Mouse (Mus musculus) CH12.LX (cell line): ENCODE measurements around the gene Cdc20b. TPM values are rescaled to one million over a fixed set of nuclear protein-coding genes. Genes with fewer than 3 reads are reported as not detected.

Experiments
- DNase-seq: peaks from one replicate; pipeline ENCODE4 v3.0.0-alpha.2; 2013; ENCODE audit errors: extremely low read depth
- H3K27ac ChIP-seq: 2 replicates; pipeline ENCODE4 v1.5.1; 2012; ENCODE audit warnings: low read depth, mild to moderate bottlenecking, control low read depth, moderate library complexity; ENCODE audit not compliant: insufficient read depth
- H3K27me3 ChIP-seq: replicated peaks from 2 replicates; pipeline ENCODE3; 2012; ENCODE audit warnings: inconsistent platforms
- H3K36me3 ChIP-seq, 2 experiments: replicated peaks in 1 of 2; 2 replicates each; pipeline versions ENCODE3 to v1.6.1; 2012; ENCODE audit warnings: inconsistent platforms in 1 of 2, low read length in 1 of 2, mild to moderate bottlenecking in 1 of 2, mixed read lengths in 1 of 2, moderate library complexity in 1 of 2; ENCODE audit not compliant: control insufficient read depth in 1 of 2, insufficient read depth in 1 of 2
- H3K4me1 ChIP-seq, 2 experiments: 2 replicates each; pipeline ENCODE4 v1.6.1; 2012; ENCODE audit warnings: inconsistent platforms in 1 of 2, moderate library complexity in 1 of 2; ENCODE audit not compliant: insufficient read depth in 2 of 2, control insufficient read depth in 1 of 2
- H3K4me2 ChIP-seq: 2 replicates; pipeline ENCODE4 v1.6.1; 2012; ENCODE audit warnings: low read depth, mild to moderate bottlenecking, control low read depth; ENCODE audit not compliant: poor library complexity, insufficient read depth, severe bottlenecking
- H3K4me3 ChIP-seq, 3 experiments: fragments of 150-350 bp in 1 of 3; sonication (generic) in 1 of 3; replicated peaks in 1 of 3; 2 replicates each; pipeline versions ENCODE3 to v1.5.1; 2011 to 2012; ENCODE audit warnings: low read depth in 2 of 3, low read length in 2 of 3, mild to moderate bottlenecking in 2 of 3, moderate library complexity in 2 of 3, control low read depth in 1 of 3, improper control_type of control experiment in 1 of 3, inconsistent platforms in 1 of 3, mixed read lengths in 1 of 3; ENCODE audit not compliant: poor library complexity in 1 of 3
- H3K79me2 ChIP-seq: replicated peaks from 2 replicates; pipeline ENCODE4 v1.6.1; 2012; ENCODE audit warnings: mild to moderate bottlenecking, moderate library complexity; ENCODE audit not compliant: control insufficient read depth, poor library complexity, insufficient read depth, severe bottlenecking; ENCODE audit errors: extremely low read depth
- H3K9ac ChIP-seq: 2 replicates; pipeline ENCODE4 v1.6.1; 2012; ENCODE audit warnings: low read depth, mild to moderate bottlenecking, control low read depth, moderate library complexity; ENCODE audit not compliant: insufficient read depth
- H3K9me3 ChIP-seq: replicated peaks from 2 replicates; pipeline ENCODE3; 2012; ENCODE audit warnings: low read length, inconsistent platforms, mixed read lengths
- BHLHE40 ChIP-seq: IDR thresholded peaks from 2 replicates; pipeline ENCODE4 v1.6.1; 2011; ENCODE audit warnings: mild to moderate bottlenecking, low read depth, low read length, improper control_type of control experiment
- CHD2 ChIP-seq: IDR thresholded peaks from 2 replicates; pipeline ENCODE4 v1.6.1; 2011; ENCODE audit warnings: low read length, improper control_type of control experiment
- CTCF ChIP-seq, 2 experiments: IDR thresholded peaks in 1 of 2; conservative IDR thresholded peaks in 1 of 2; 2 replicates each; pipeline ENCODE4 v1.5.1; 2011 to 2012; ENCODE audit warnings: low read depth in 2 of 2, low read length in 2 of 2, improper control_type of control experiment in 1 of 2, inconsistent platforms in 1 of 2, mild to moderate bottlenecking in 1 of 2, moderate library complexity in 1 of 2
- E2F4 ChIP-seq: IDR thresholded peaks from 2 replicates; pipeline ENCODE4 v1.6.1; 2011; ENCODE audit warnings: low read depth, low read length, improper control_type of control experiment; ENCODE audit not compliant: insufficient replicate concordance
- ELF1 ChIP-seq: IDR thresholded peaks from 2 replicates; pipeline ENCODE4 v1.6.1; 2014; ENCODE audit warnings: low read depth, mild to moderate bottlenecking, inconsistent platforms, low read length, improper control_type of control experiment
- GABPA ChIP-seq: IDR thresholded peaks from 2 replicates; pipeline ENCODE4 v1.6.1; 2012; ENCODE audit warnings: low read depth, low read length, improper control_type of control experiment, inconsistent platforms; ENCODE audit not compliant: insufficient replicate concordance
- JUN ChIP-seq: IDR thresholded peaks from 2 replicates; pipeline ENCODE4 v1.6.1; 2011; ENCODE audit warnings: low read depth, mild to moderate bottlenecking, low read length, improper control_type of control experiment, moderate library complexity; ENCODE audit not compliant: insufficient read depth
- JUND ChIP-seq: conservative IDR thresholded peaks from 2 replicates; pipeline ENCODE4 v1.6.1; 2011; ENCODE audit warnings: low read depth, low read length, improper control_type of control experiment
- KAT2A ChIP-seq: IDR thresholded peaks from 2 replicates; pipeline ENCODE4 v1.6.1; 2012; ENCODE audit warnings: low read length, improper control_type of control experiment, inconsistent platforms; ENCODE audit not compliant: insufficient replicate concordance
- MAFK ChIP-seq: IDR thresholded peaks from 2 replicates; pipeline ENCODE4 v1.6.1; 2011; ENCODE audit warnings: low read length, improper control_type of control experiment; ENCODE audit not compliant: insufficient replicate concordance
- MAZ ChIP-seq: IDR thresholded peaks from 2 replicates; pipeline ENCODE4 v1.6.1; 2012; ENCODE audit warnings: low read depth, mild to moderate bottlenecking, inconsistent platforms, low read length, improper control_type of control experiment, moderate library complexity
- MEF2A ChIP-seq: IDR thresholded peaks from 2 replicates; pipeline ENCODE4 v1.6.1; 2014; ENCODE audit warnings: low read depth, mild to moderate bottlenecking, inconsistent platforms, low read length, improper control_type of control experiment, borderline replicate concordance
- MXI1 ChIP-seq: IDR thresholded peaks from 2 replicates; pipeline ENCODE4 v1.6.1; 2011; ENCODE audit warnings: mild to moderate bottlenecking, low read depth, low read length, improper control_type of control experiment
- MYC ChIP-seq: IDR thresholded peaks from 2 replicates; pipeline ENCODE4 v1.6.1; 2011; ENCODE audit warnings: low read depth, mild to moderate bottlenecking, improper control_type of control experiment, low read length
- NELFE ChIP-seq: IDR thresholded peaks from 2 replicates; pipeline ENCODE4 v1.6.1; 2011; ENCODE audit warnings: low read depth, low read length, improper control_type of control experiment
- NRF1 ChIP-seq: IDR thresholded peaks from 2 replicates; pipeline ENCODE4 v1.6.1; 2014; ENCODE audit warnings: low read depth, mild to moderate bottlenecking, inconsistent platforms, low read length, improper control_type of control experiment, moderate library complexity
- PAX5 ChIP-seq: IDR thresholded peaks from 2 replicates; pipeline ENCODE4 v1.6.1; 2012; ENCODE audit warnings: low read length, inconsistent platforms, mixed read lengths
- POLR2AphosphoS2 ChIP-seq: IDR thresholded peaks from 2 replicates; pipeline ENCODE4 v1.6.1; 2011; ENCODE audit warnings: low read depth, low read length, improper control_type of control experiment
- RAD21 ChIP-seq: IDR thresholded peaks from 2 replicates; pipeline ENCODE4 v1.6.1; 2011; ENCODE audit warnings: low read depth, mild to moderate bottlenecking, low read length, improper control_type of control experiment, moderate library complexity
- TCF12 ChIP-seq: IDR thresholded peaks from 2 replicates; pipeline ENCODE4 v1.6.1; 2014; ENCODE audit warnings: low read depth, mild to moderate bottlenecking, inconsistent platforms, low read length, improper control_type of control experiment
- USF2 ChIP-seq: conservative IDR thresholded peaks from 2 replicates; pipeline ENCODE4 v1.6.1; 2011; ENCODE audit warnings: low read depth, low read length, improper control_type of control experiment
- ZC3H11A ChIP-seq: IDR thresholded peaks from 2 replicates; pipeline ENCODE4 v1.6.1; 2012; ENCODE audit warnings: low read depth, mild to moderate bottlenecking, inconsistent platforms, low read length, improper control_type of control experiment
- ZKSCAN1 ChIP-seq: IDR thresholded peaks from 2 replicates; pipeline ENCODE4 v1.6.1; 2012; ENCODE audit warnings: low read depth, inconsistent platforms, low read length, improper control_type of control experiment, borderline replicate concordance
- ZMIZ1 ChIP-seq: IDR thresholded peaks from 2 replicates; pipeline ENCODE4 v1.6.1; 2012; ENCODE audit warnings: low read depth, mild to moderate bottlenecking, inconsistent platforms, low read length, improper control_type of control experiment
- ZNF384 ChIP-seq: IDR thresholded peaks from 2 replicates; pipeline ENCODE4 v1.6.1; 2012; ENCODE audit warnings: low read depth, low read length, improper control_type of control experiment, inconsistent platforms
- dilution Hi-C: fragments of 300-500 bp; cut with MboI; formaldehyde crosslinking; loops from 2 replicates; pipeline ENCODE4 v1.14.3; 2020; ENCODE audit warnings: low sequenced_read_pairs; ENCODE audit not compliant: extremely low pct_unique_long_range_greater_than_20kb, extremely low pct_ligation_motif_present
- in situ Hi-C: fragments of 300-500 bp; cut with MboI; formaldehyde crosslinking; loops from 3 replicates; pipeline ENCODE4 v1.14.3; 2019; ENCODE audit warnings: low sequenced_read_pairs, low pct_ligation_motif_present, low pct_unique_long_range_greater_than_20kb, mixed read lengths
- polyA plus RNA-seq: library from polyadenylated mRNA; unstranded; fragments of >175 nt; gene quantifications from 2 replicates; pipeline ENCODE4 v1.2.1, GENCODE M21; 2012; ENCODE audit warnings: low read depth; ENCODE audit not compliant: insufficient read length
- total RNA-seq, 2 experiments: library from RNA; depleted of rRNA; stranded (reverse); fragments of 300-350 nt in 1 of 2; fragments of >200 nt in 1 of 2; gene quantifications; 2 replicates each; pipeline ENCODE4 v1.2.3; 2012 to 2014

Gene Cdc20b
- total and polyA plus RNA-seq, 3 experiments, result not detected

GRCm38 (mm10) chr13:113120324-113121237, 85.7 kb downstream of the Cdc20b start:
- TF ChIP-seq MAZ (no peak), ZC3H11A (no peak), E2F4 (no peak), NRF1 (no peak), RAD21 (no peak), BHLHE40 (no peak), GABPA (no peak), TCF12 (no peak), NELFE (no peak), KAT2A (no peak), POLR2AphosphoS2 (no peak), PAX5 (no peak), MAFK (peak; percentile 86), CTCF (conservative IDR thresholded peaks at IDR 0.05 in 1 of 2, IDR thresholded peaks at IDR 0.05 in 1 of 2; ENCODE audit: low read depth in 2 of 2, low read length in 2 of 2) (no peak), CHD2 (0 out of 2 replicates have a peak, but pooled peaks have one; percentile 13)
- TF ChIP-seq, all 38 proteins: peak for 2
- Histone ChIP-seq H3K4me1 (peaks cover 3 to 16% of the 10 kb centered on the region in 2 experiments), H3K36me3 (no peaks in the 10 kb centered on the region), H3K27ac (0 out of 2 replicates have a peak overlapping the region, but pooled peaks have one; percentile 5), H3K9me3 (no peaks in the 10 kb centered on the region), H3K9ac (0 out of 2 replicates have a peak overlapping the region, but pooled peaks have one; percentile 1), H3K79me2 (no peaks in the 10 kb centered on the region), H3K4me2 (peak overlapping the region; percentile 87), H3K4me3 (peak overlapping the region; percentile 0 to 46 (median 4)), H3K27me3 (no peaks in the 10 kb centered on the region)
- dilution Hi-C loops, result no loop called here
- in situ Hi-C loops, result no loop called here
- peak; percentile 43 for DNase-seq

- Histone ChIP-seq H3K4me1 (peaks cover 3 to 16% of the 10 kb centered on the region in 2 experiments), H3K9ac (no peak overlapping the region), H3K9me3 (no peaks in the 10 kb centered on the region), H3K36me3 (no peaks in the 10 kb centered on the region), H3K4me3 (no peak overlapping the region), H3K79me2 (no peaks in the 10 kb centered on the region), H3K27me3 (no peaks in the 10 kb centered on the region), H3K4me2 (no peak overlapping the region), H3K27ac (no peak overlapping the region)
- dilution Hi-C loops, result no loop called here
- TF ChIP-seq E2F4 (no peak), ELF1 (no peak), ZMIZ1 (no peak), NRF1 (no peak), JUND (no peak), POLR2AphosphoS2 (no peak), USF2 (no peak), ZKSCAN1 (no peak), MEF2A (no peak), ZNF384 (no peak), GABPA (no peak), JUN (no peak), CHD2 (no peak), PAX5 (no peak), RAD21 (no peak), MAFK (no peak), MYC (no peak), MXI1 (no peak)
- in situ Hi-C loops, result no loop called here
- no peak for DNase-seq
Measured at GRCm38 (mm10) chr13:113121326-113121725, 86.4 kb downstream of the Cdc20b start.
